Mouse (Mus musculus): ENCODE results near the gene Itprip. TPM values are rescaled to one million over a fixed set of nuclear protein-coding genes. Genes with fewer than 3 reads are reported as not detected.

The Itprip gene
- polyA plus RNA-seq (2011; ENCODE audit: insufficient read length, low read depth, missing spikeins): 21.1 and 28.2 TPM in 2 replicates

DNA sequence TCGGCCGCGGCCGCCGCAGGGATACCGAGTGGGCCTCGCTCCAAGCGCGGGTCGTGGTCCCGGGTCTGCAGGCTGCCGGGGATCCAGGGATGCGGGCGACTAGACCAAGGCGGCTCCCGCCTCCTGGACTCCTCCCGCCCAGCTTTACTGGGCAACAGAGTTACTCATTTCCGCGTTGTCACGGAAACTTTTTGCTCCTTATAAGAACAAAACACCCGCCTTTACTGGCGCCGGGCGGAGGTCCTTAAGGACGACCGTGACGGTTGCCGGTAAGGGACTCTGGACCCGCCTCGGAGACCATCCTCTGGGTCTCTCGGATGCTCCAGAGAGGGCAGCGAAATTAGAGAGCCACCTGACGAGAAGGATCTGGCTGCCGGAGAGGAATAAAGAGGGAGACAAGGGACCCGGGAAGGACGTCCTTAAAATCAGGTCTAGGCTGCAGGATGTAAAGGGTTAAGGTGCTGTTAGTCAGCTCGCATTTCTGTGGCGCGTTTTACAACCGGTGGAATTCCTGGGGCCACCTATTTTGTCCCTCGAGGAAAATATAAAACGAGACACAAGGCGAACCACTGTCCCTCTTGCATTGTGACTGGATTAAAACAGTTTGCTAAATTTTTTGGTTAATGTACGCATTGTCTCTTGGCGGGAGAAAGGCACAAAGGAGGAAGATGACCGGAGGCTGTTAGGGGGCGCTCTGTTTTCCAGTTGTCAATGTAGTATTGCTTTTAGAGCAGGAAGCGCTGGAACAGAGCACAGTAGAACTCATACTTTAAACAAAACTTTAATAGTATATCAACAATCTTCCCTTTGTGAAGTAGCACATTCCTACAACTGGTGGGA is at the start of gene Itprip, which contains the start of gene Cfap43:
Gene Itprip (minus strand): TSS at position 174 of the 840 bp plus-strand sequence.
Gene Cfap43 (minus strand): TSS at position 162 of the 840 bp plus-strand sequence.
- H3K27ac ChIP-seq (ENCODE audit: insufficient read depth, low read length): peak within 1 kb of the TSS; percentile 86
- H3K4me1 ChIP-seq (ENCODE audit: control insufficient read depth, insufficient read depth, low read length): peaks cover 5% of the 10 kb centered on the region; the same call in 1 of the 2 replicates
- peak within 1 kb of the TSS; percentile 92 for H3K4me3 ChIP-seq (ENCODE audit: insufficient read depth, low read length)
- TF ChIP-seq CTCF (IDR thresholded peaks at IDR 0.05; ENCODE audit: borderline replicate concordance, insufficient read depth, low read length) (no peak), POLR2A (IDR thresholded peaks at IDR 0.05; ENCODE audit: low read depth, low read length) (peak; percentile 73)

DNA sequence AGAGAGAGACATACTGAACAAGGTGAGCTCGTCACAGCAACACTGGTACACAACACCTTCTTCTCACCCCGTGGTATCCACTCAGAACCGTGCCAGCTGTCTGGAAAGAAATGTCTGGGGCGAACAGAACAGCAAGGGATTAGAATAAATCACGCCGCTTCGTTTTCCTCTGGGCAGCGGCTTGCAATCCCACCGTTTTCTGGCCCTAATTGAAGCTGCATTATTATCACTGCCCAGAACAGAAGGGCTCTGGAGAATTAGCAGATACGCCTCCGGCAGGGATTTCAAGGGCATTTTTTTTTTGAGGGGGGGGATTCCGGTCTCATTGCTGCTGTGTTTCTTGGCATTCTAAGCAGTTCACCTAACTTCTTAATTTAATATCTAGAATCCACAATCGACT is 39.1 kb upstream of the Itprip start:
- TF ChIP-seq CTCF (IDR thresholded peaks at IDR 0.05; ENCODE audit: borderline replicate concordance, insufficient read depth, low read length): no peak
- no peak for TF ChIP-seq POLR2A (IDR thresholded peaks at IDR 0.05; ENCODE audit: low read depth, low read length)
- Histone ChIP-seq H3K4me3 (ENCODE audit: insufficient read depth, low read length) (no peak overlapping the region), H3K27ac (ENCODE audit: insufficient read depth, low read length) (no peak overlapping the region), H3K4me1 (ENCODE audit: control insufficient read depth, insufficient read depth, low read length) (no peaks in the 10 kb centered on the region)

DNA sequence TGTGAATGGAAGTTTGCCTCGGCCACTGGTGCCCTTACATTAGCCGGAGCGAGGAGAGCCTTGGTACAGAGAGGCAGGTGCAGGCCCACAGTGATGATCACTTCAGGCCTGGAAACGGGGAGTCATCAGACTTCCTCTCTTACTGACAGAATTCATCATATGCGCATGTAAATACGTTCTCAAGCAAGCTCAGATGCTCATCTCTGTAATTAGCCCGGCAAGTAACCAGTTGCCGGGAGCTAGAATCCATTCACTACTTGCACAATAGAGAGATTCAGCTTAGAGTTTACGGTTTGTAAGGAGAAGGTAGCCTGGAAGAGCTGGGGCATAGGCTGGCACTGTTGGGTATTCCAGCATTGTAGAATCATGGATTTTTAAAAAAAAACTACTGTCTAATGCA is 34.1 kb upstream of the Itprip start:
- H3K4me1 ChIP-seq (ENCODE audit: control insufficient read depth, insufficient read depth, low read length): no peaks in the 10 kb centered on the region
- H3K27ac ChIP-seq (ENCODE audit: insufficient read depth, low read length): no peak overlapping the region
- TF ChIP-seq CTCF (IDR thresholded peaks at IDR 0.05; ENCODE audit: borderline replicate concordance, insufficient read depth, low read length) (no peak), POLR2A (IDR thresholded peaks at IDR 0.05; ENCODE audit: low read depth, low read length) (no peak)
- H3K4me3 ChIP-seq (ENCODE audit: insufficient read depth, low read length): no peak overlapping the region

DNA sequence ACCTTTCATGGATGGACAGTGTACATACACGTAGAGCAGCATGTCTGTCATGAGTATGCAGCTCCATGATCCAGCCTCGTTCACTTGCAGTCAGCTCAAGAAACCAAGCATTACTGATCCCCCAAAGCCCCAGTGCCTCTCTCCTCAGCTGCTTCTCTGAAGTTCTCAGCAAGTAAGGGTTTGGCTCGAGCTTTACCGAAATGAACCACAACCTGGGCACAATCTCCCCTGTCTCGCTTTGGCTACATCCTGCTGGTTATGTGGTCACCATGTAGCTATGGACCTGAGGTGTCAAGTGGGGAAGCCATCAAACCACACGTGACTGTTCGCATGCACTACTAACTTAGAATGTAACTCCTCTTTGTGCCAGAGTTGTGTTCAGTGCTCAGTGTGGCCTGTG is 31.8 kb upstream of the Itprip start:
- Histone ChIP-seq H3K4me1 (ENCODE audit: control insufficient read depth, insufficient read depth, low read length) (no peaks in the 10 kb centered on the region), H3K27ac (ENCODE audit: insufficient read depth, low read length) (no peak overlapping the region), H3K4me3 (ENCODE audit: insufficient read depth, low read length) (no peak overlapping the region)
- no peak for TF ChIP-seq POLR2A (IDR thresholded peaks at IDR 0.05; ENCODE audit: low read depth, low read length)
- TF ChIP-seq CTCF (IDR thresholded peaks at IDR 0.05; ENCODE audit: borderline replicate concordance, insufficient read depth, low read length): no peak

DNA sequence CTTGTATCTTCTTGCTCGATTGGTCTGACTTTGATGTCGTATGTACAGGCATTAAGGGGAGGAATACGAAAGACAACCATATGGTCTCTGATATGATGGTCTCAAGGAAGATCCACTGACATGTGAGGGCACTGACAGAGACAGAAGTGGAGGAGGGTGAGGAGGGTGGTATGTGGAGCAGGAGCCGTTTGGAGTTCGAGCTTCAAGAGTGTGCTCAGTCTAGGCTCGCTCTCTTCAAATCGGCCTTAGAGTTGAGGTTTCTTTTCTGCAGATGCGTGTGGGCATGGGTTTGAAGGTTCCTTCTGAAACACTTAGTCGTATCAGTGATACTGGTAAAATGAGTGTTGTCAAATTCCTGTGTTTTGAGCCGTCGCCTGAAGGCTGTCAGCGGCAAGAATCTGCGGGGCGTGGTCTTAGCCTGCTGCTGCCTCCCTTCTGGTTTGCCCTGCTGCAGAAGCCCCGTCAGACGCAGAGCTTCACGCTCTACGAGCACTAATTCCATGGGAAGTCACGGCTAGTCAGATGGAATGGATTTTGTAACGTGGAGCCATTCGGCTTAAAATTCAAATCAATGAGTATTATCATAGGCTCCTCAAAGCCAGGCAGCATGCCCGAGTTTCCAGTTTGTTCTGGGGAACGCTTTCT is 27.8 kb upstream of the Itprip start:
- no peaks in the 10 kb centered on the region for H3K4me1 ChIP-seq (ENCODE audit: control insufficient read depth, insufficient read depth, low read length)
- no peak for TF ChIP-seq CTCF (IDR thresholded peaks at IDR 0.05; ENCODE audit: borderline replicate concordance, insufficient read depth, low read length)
- TF ChIP-seq POLR2A (IDR thresholded peaks at IDR 0.05; ENCODE audit: low read depth, low read length): no peak
- no peak overlapping the region for H3K4me3 ChIP-seq (ENCODE audit: insufficient read depth, low read length)
- no peak overlapping the region for H3K27ac ChIP-seq (ENCODE audit: insufficient read depth, low read length)

DNA sequence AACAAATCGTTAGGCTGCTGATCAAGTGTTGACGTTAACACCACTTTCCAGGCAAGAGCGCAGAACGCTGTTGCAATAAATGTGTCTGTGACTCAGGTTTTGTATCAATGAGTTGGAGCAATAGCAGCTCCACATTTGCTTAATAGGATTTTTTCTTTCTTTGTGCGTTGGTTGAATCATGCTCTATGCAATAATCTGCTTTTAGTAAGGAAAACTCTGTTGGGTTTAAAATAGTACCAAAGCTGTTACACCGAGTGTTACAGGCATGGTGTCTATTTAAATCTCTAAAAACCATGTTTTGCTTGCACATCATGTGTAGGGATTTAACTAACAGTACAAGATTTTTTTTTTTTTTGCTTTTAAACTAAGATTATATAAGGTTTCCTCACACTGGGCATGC is 20.3 kb upstream of the Itprip start:
- H3K4me3 ChIP-seq (ENCODE audit: insufficient read depth, low read length): no peak overlapping the region
- H3K4me1 ChIP-seq (ENCODE audit: control insufficient read depth, insufficient read depth, low read length): no peaks in the 10 kb centered on the region
- H3K27ac ChIP-seq (ENCODE audit: insufficient read depth, low read length): no peak overlapping the region
- TF ChIP-seq POLR2A (IDR thresholded peaks at IDR 0.05; ENCODE audit: low read depth, low read length): no peak
- no peak for TF ChIP-seq CTCF (IDR thresholded peaks at IDR 0.05; ENCODE audit: borderline replicate concordance, insufficient read depth, low read length)

DNA sequence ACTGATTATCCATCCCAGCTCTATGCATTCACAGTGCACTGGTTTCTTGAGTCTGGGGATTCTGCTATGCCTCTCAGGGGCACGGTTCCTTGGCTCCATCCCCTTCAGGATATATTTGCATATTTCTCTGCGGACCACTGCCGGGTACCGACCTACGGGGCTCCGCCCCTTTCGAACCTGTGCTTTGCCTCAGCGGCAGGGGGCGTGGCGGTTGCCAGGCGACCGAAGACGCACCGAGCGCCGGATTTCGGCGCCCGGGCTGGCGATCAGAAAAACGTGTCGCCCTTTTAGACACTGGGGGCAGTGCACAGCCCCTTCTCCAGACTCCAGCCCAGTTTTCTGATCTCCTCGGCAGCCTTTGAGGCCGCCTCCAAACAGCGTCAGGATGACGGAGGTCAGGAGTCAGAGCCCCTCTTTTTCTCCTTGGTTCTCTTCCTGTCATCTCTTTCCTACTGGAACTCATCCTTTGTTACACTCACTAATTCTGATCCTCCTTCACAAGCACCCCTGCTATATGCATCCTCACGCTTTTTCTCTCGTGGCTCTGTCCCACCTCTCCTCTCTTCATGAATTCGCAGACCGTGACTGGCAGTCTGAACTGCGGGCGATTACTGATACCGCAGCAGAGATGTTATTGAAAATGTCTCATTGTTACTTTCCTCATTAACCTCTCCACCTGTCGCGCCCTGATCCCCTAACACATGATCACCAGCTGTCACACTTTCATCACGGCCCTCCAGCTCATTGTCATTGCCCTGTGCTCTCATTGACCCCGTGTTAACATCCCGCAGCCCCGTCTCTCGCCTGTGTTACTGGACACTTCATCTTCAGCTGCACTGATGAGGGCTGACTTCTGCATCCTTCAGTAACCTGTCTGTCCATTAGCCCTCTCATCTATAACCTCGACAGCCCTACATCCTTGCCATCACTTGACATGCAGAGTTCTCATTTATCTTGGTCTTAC is 18.6 kb upstream of the Itprip start, which contains the start of gene Cfap58:
Gene Cfap58 (plus strand): TSS at position 233 of the 964 bp plus-strand sequence.
- no peak for TF ChIP-seq CTCF (IDR thresholded peaks at IDR 0.05; ENCODE audit: borderline replicate concordance, insufficient read depth, low read length)
- TF ChIP-seq POLR2A (IDR thresholded peaks at IDR 0.05; ENCODE audit: low read depth, low read length): no peak
- Histone ChIP-seq H3K27ac (ENCODE audit: insufficient read depth, low read length) (no peak within 1 kb of the TSS), H3K4me1 (ENCODE audit: control insufficient read depth, insufficient read depth, low read length) (no peaks in the 10 kb centered on the region), H3K4me3 (ENCODE audit: insufficient read depth, low read length) (peak within 1 kb of the TSS; percentile 39)

DNA sequence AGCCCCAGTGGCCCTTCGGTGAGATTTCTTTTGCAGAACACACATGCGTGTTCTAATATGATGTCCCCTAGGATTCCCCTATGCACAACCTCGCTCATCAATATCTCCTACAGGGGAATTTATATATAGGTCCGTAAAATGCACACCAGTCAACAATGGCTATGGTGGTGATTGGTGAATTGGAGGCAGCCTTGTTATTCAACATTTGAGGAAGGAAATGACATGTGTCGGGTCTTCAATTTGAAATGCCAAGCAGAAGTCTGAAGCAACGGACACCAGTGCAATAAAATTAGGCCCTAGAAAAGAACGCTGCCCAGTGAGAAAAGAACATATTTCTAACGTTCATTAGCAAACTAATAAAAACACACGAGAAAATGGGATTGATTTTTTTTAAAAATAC is 17.8 kb upstream of the Itprip start:
- Histone ChIP-seq H3K4me3 (ENCODE audit: insufficient read depth, low read length) (no peak overlapping the region), H3K4me1 (ENCODE audit: control insufficient read depth, insufficient read depth, low read length) (no peaks in the 10 kb centered on the region), H3K27ac (ENCODE audit: insufficient read depth, low read length) (no peak overlapping the region)
- TF ChIP-seq CTCF (IDR thresholded peaks at IDR 0.05; ENCODE audit: borderline replicate concordance, insufficient read depth, low read length) (no peak), POLR2A (IDR thresholded peaks at IDR 0.05; ENCODE audit: low read depth, low read length) (no peak)

DNA sequence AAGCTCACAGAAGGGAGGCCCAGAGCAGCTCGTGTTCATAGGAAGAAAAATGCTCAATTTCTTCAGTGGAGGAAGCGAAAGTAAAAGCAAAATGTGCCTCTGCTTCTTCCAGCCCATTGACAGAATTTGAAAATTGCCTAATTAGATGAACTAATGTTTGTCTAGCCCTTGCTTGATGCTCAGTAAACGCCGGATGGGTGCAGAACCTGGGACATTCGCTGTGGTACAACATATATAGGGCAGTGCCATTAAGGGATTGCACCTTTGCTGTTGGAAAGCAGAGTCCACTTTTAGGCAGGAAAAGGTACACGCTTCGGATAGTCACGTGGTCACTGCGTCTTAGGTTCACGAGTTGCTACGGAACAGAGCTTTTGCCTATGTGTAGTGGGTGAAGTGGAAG is 17.4 kb upstream of the Itprip start:
- no peaks in the 10 kb centered on the region for H3K4me1 ChIP-seq (ENCODE audit: control insufficient read depth, insufficient read depth, low read length)
- no peak overlapping the region for H3K27ac ChIP-seq (ENCODE audit: insufficient read depth, low read length)
- TF ChIP-seq CTCF (IDR thresholded peaks at IDR 0.05; ENCODE audit: borderline replicate concordance, insufficient read depth, low read length) (no peak), POLR2A (IDR thresholded peaks at IDR 0.05; ENCODE audit: low read depth, low read length) (no peak)
- H3K4me3 ChIP-seq (ENCODE audit: insufficient read depth, low read length): no peak overlapping the region
